Mouse (Mus musculus): Measurements from ENCODE around the gene Zp3.

- TF ChIP-seq CTCF (IDR thresholded peaks at IDR 0.05; ENCODE audit: low read depth), result no peak
- no peak for TF ChIP-seq EP300 (IDR thresholded peaks at IDR 0.05; ENCODE audit: low read depth)
Measured at GRCm38 (mm10) chr5:136034868-136035267, 55.0 kb downstream of the Zp3 start.

Measured in liver, postnatal 0 days (tissue).